Mouse (Mus musculus): Measurements from ENCODE around the gene Pvalb. TPM values are rescaled to one million over a fixed set of nuclear protein-coding genes. Genes with fewer than 3 reads are reported as not detected.
A peak's percentile ranks its signal among the peaks of the same experiment; 100 is the strongest.

The Pvalb gene
- polyA plus RNA-seq, 1 experiment from 2014 or later, result 4.6 TPM

- H3K4me2 ChIP-seq (ENCODE audit: low read depth, severe bottlenecking), result no peak overlapping the region
- no peaks in the 10 kb centered on the region for H3K36me3 ChIP-seq (ENCODE audit: control insufficient read depth, insufficient read depth, low read length)
- H3K27ac ChIP-seq (replicated peaks; ENCODE audit: low read depth, low read length), result no peak overlapping the region
- no peaks in the 10 kb centered on the region for H3K4me1 ChIP-seq (ENCODE audit: control insufficient read depth, insufficient read depth, low read length)
- H3K27me3 ChIP-seq (ENCODE audit: control insufficient read depth, insufficient read depth, low read length), result peaks cover 5% of the 10 kb centered on the region; the same call in 1 of the 2 replicates
- no peak overlapping the region for H3K4me3 ChIP-seq (ENCODE audit: low read depth, low read length)
- WGBS, result 84% methylated on average over 4 of the region's 4 CpGs
- H3K9me3 ChIP-seq (ENCODE audit: control insufficient read depth, low read length), result no peaks in the 10 kb centered on the region
- no peak overlapping the region for H3K9ac ChIP-seq (ENCODE audit: low read length)
- DNase-seq (ENCODE audit: low spot score), result no peak
- ATAC-seq (ENCODE audit: insufficient number of reproducible peaks, low FRiP score, low TSS enrichment, low read depth), result no peak
These were observed 20.6 kb downstream of the Pvalb start for GRCm38 (mm10) chr15:78185609-78186008.

- 3% methylated on average over 10 of the region's 10 CpGs for WGBS
- ATAC-seq (ENCODE audit: insufficient number of reproducible peaks, low FRiP score, low TSS enrichment, low read depth), result peak; percentile 62; the same call in 1 of the 2 replicates
- DNase-seq (ENCODE audit: low spot score), result peak; percentile 57
- H3K4me1 ChIP-seq (ENCODE audit: control insufficient read depth, insufficient read depth, low read length), result no peaks in the 10 kb centered on the region
- peaks cover 5% of the 10 kb centered on the region; the same call in 1 of the 2 replicates for H3K27me3 ChIP-seq (ENCODE audit: control insufficient read depth, insufficient read depth, low read length)
- H3K9me3 ChIP-seq (ENCODE audit: control insufficient read depth, low read length), result no peaks in the 10 kb centered on the region
- H3K4me3 ChIP-seq (ENCODE audit: low read depth, low read length), result no peak overlapping the region
- no peaks in the 10 kb centered on the region for H3K36me3 ChIP-seq (ENCODE audit: control insufficient read depth, insufficient read depth, low read length)
- H3K9ac ChIP-seq (ENCODE audit: low read length), result no peak overlapping the region
- H3K4me2 ChIP-seq (ENCODE audit: low read depth, severe bottlenecking), result no peak overlapping the region
- no peak overlapping the region for H3K27ac ChIP-seq (replicated peaks; ENCODE audit: low read depth, low read length)
These were observed 21.3 kb downstream of the Pvalb start for GRCm38 (mm10) chr15:78184855-78185254.

DNA sequence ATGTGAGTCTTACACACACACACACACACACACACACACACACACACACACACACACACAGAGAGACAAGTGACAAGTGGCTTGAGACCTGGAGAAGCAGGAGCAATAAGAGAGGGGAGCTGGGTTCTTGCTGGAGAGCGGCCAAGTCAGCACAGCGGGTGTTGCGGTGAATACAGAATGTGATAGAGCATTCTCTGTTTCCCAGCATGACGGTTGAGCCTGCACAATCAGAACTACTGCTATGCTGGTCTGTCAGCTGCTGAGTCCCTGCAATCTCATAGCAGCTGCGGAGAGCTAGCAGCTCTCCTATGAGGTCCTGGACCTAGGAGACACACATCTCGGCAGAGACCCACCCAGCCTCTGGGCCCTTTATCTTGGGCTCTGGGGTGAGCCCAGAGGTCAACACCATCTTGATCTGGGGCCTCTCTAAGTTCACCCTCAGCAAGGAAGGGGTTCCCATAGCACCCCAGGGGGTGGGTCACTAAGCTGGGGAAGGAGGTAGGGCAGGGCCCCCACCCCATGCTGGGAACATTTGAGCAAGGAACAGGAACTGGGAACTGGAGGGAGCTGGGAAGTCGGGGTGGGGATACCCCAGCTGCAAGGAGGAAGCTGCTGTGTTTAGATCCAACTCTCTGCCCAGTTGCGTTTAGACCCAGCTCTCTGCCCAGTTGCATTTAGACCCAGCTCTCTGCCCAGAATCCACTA is 24.3 kb downstream of the Pvalb start:
- Histone ChIP-seq H3K4me2 (ENCODE audit: low read depth, severe bottlenecking) (no peak overlapping the region), H3K9ac (ENCODE audit: low read length) (no peak overlapping the region), H3K4me3 (ENCODE audit: low read depth, low read length) (no peak overlapping the region), H3K27ac (replicated peaks; ENCODE audit: low read depth, low read length) (no peak overlapping the region), H3K9me3 (ENCODE audit: control insufficient read depth, low read length) (no peaks in the 10 kb centered on the region), H3K27me3 (ENCODE audit: control insufficient read depth, insufficient read depth, low read length) (peaks cover 5% of the 10 kb centered on the region; the same call in 1 of the 2 replicates), H3K4me1 (ENCODE audit: control insufficient read depth, insufficient read depth, low read length) (no peaks in the 10 kb centered on the region), H3K36me3 (ENCODE audit: control insufficient read depth, insufficient read depth, low read length) (no peaks in the 10 kb centered on the region)
- 57% methylated on average over 8 of the region's 8 CpGs for WGBS
- ATAC-seq (ENCODE audit: insufficient number of reproducible peaks, low FRiP score, low TSS enrichment, low read depth) (no peak), DNase-seq (ENCODE audit: low spot score) (no peak)

GRCm38 (mm10) chr15:78179775-78180174 is 26.4 kb downstream of the Pvalb start:
- Histone ChIP-seq H3K27ac (replicated peaks; ENCODE audit: low read depth, low read length) (no peak overlapping the region), H3K4me2 (ENCODE audit: low read depth, severe bottlenecking) (no peak overlapping the region), H3K27me3 (ENCODE audit: control insufficient read depth, insufficient read depth, low read length) (peaks cover 5% of the 10 kb centered on the region; the same call in 1 of the 2 replicates), H3K36me3 (ENCODE audit: control insufficient read depth, insufficient read depth, low read length) (no peaks in the 10 kb centered on the region), H3K9ac (ENCODE audit: low read length) (no peak overlapping the region), H3K4me3 (ENCODE audit: low read depth, low read length) (no peak overlapping the region), H3K4me1 (ENCODE audit: control insufficient read depth, insufficient read depth, low read length) (no peaks in the 10 kb centered on the region), H3K9me3 (ENCODE audit: control insufficient read depth, low read length) (no peaks in the 10 kb centered on the region)
- 72% methylated on average over 3 of the region's 3 CpGs for WGBS
- ATAC-seq (ENCODE audit: insufficient number of reproducible peaks, low FRiP score, low TSS enrichment, low read depth), result no peak
- no peak for DNase-seq (ENCODE audit: low spot score)

GRCm38 (mm10) chr15:78178397-78178796 is 27.8 kb downstream of the Pvalb start:
- ATAC-seq (ENCODE audit: insufficient number of reproducible peaks, low FRiP score, low TSS enrichment, low read depth) (no peak), DNase-seq (ENCODE audit: low spot score) (peak; percentile 88)
- H3K4me3 ChIP-seq (ENCODE audit: low read depth, low read length), result no peak overlapping the region
- H3K4me1 ChIP-seq (ENCODE audit: control insufficient read depth, insufficient read depth, low read length), result no peaks in the 10 kb centered on the region
- H3K9ac ChIP-seq (ENCODE audit: low read length), result no peak overlapping the region
- H3K4me2 ChIP-seq (ENCODE audit: low read depth, severe bottlenecking), result no peak overlapping the region
- no peaks in the 10 kb centered on the region for H3K9me3 ChIP-seq (ENCODE audit: control insufficient read depth, low read length)
- no peaks in the 10 kb centered on the region for H3K27me3 ChIP-seq (ENCODE audit: control insufficient read depth, insufficient read depth, low read length)
- H3K27ac ChIP-seq (replicated peaks; ENCODE audit: low read depth, low read length), result no peak overlapping the region
- H3K36me3 ChIP-seq (ENCODE audit: control insufficient read depth, insufficient read depth, low read length), result no peaks in the 10 kb centered on the region
- 8% methylated on average over 9 of the region's 9 CpGs for WGBS

DNA sequence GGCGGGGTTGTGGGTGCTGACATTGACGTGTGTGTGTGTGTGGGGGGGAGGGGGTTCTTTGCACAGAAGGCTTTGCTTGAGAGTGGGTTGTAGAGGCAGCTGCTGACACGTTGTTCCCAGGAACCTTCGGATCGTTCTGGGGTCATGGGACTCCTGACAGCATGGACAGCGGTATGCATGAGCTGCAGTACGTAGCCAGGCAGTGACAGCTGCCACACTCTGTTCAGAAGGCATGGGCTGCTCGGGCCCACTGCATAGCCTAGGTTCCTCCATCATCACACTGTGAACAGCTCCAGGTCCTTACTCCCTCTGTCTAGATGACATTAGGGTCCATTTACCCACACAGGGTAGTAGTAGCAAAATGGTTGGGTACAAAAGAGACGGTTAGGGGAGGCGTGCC is 28.9 kb downstream of the Pvalb start:
- no peak for ATAC-seq (ENCODE audit: insufficient number of reproducible peaks, low FRiP score, low TSS enrichment, low read depth)
- 68% methylated on average over 10 of the region's 10 CpGs for WGBS
- no peak overlapping the region for H3K9ac ChIP-seq (ENCODE audit: low read length)

GRCm38 (mm10) chr15:78174887-78175245 is 31.3 kb downstream of the Pvalb start:
- H3K9me3 ChIP-seq (ENCODE audit: control insufficient read depth, low read length), result no peaks in the 10 kb centered on the region
- WGBS, result 78% methylated on average over 6 of the region's 6 CpGs
- H3K4me2 ChIP-seq (ENCODE audit: low read depth, severe bottlenecking), result peak overlapping the region; percentile 39; the same call in 1 of the 2 replicates
- H3K4me3 ChIP-seq (ENCODE audit: low read depth, low read length), result 0 out of 2 replicates have a peak overlapping the region, but pooled peaks have one; percentile 30
- DNase-seq (ENCODE audit: low spot score) (peak; percentile 23), ATAC-seq (ENCODE audit: insufficient number of reproducible peaks, low FRiP score, low TSS enrichment, low read depth) (no peak)
- H3K36me3 ChIP-seq (ENCODE audit: control insufficient read depth, insufficient read depth, low read length), result no peaks in the 10 kb centered on the region; the same call in 1 of the 2 replicates
- H3K4me1 ChIP-seq (ENCODE audit: control insufficient read depth, insufficient read depth, low read length), result peaks cover 8% of the 10 kb centered on the region; the same call in 1 of the 2 replicates
- H3K27ac ChIP-seq (replicated peaks; ENCODE audit: low read depth, low read length), result no peak overlapping the region
- no peaks in the 10 kb centered on the region for H3K27me3 ChIP-seq (ENCODE audit: control insufficient read depth, insufficient read depth, low read length)
- no peak overlapping the region for H3K9ac ChIP-seq (ENCODE audit: low read length)

More for the DNA sequence above, 28.9 kb downstream of the Pvalb start:
- Histone ChIP-seq H3K27me3 (ENCODE audit: control insufficient read depth, insufficient read depth, low read length) (no peaks in the 10 kb centered on the region), H3K4me2 (ENCODE audit: low read depth, severe bottlenecking) (no peak overlapping the region), H3K36me3 (ENCODE audit: control insufficient read depth, insufficient read depth, low read length) (no peaks in the 10 kb centered on the region), H3K9me3 (ENCODE audit: control insufficient read depth, low read length) (no peaks in the 10 kb centered on the region), H3K27ac (replicated peaks; ENCODE audit: low read depth, low read length) (no peak overlapping the region), H3K4me3 (ENCODE audit: low read depth, low read length) (no peak overlapping the region), H3K4me1 (ENCODE audit: control insufficient read depth, insufficient read depth, low read length) (peaks cover 8% of the 10 kb centered on the region; the same call in 1 of the 2 replicates)
- DNase-seq (ENCODE audit: low spot score), result no peak

DNA sequence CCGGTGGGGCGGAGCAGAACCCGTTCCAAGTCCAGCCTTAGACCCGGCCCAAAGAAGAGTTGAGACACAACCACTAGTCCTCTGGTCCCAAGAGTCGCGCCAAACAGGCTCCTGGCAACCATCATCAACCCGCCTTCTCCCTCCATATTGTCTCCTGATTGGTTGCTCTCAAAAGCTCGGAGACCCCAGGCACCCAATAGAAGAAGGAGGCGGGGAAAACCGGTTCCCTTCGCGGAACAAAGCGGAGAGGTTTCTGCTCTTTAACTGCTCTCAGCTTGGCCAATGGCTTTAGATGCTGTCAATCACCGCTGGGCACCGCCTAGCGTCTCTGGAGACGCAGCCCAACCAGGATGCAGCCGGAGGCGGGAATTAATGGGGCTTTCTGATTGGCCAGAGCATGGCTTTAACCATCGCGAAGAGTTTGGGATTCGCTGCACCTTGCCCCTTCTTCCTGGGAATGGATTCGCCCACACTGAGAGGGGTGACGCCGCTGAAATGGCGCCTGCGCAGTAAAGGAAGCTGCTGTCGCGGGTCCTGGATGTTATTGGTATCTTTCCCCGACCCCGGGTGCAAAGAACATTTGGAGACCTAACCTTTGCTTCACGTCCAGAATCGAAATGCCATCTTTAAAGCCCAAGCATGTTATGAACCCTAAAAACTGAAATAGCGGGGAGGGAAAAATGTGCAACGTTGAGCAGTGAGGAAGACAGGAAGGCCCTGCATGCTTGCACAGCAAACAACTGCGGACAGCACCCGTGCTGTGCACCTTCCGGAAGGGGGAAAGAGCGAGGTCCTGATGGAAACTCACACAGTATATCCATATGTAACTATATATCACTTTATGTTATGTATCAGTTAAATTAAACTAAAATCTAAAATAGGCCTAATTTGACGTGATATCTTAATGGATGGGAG is 32.0 kb downstream of the Pvalb start, which contains the start of gene Ift27:
TSS of gene Ift27 (minus strand) at position 136 of the 915 bp plus-strand sequence.
- H3K9me3 ChIP-seq (ENCODE audit: control insufficient read depth, low read length), result no peaks in the 10 kb centered on the region
- H3K36me3 ChIP-seq (ENCODE audit: control insufficient read depth, insufficient read depth, low read length), result no peaks in the 10 kb centered on the region; the same call in 1 of the 2 replicates
- peak; percentile 98 for DNase-seq (ENCODE audit: low spot score)
- peaks cover 8% of the 10 kb centered on the region; the same call in 1 of the 2 replicates for H3K4me1 ChIP-seq (ENCODE audit: control insufficient read depth, insufficient read depth, low read length)
- peak within 1 kb of the TSS; percentile 72 for H3K4me3 ChIP-seq (ENCODE audit: low read depth, low read length)
- H3K4me2 ChIP-seq (ENCODE audit: low read depth, severe bottlenecking), result peak within 1 kb of the TSS; percentile 79
- 2% methylated on average over 40 of the region's 40 CpGs for WGBS
- ATAC-seq (ENCODE audit: insufficient number of reproducible peaks, low FRiP score, low TSS enrichment, low read depth), result peak; percentile 94
- H3K27me3 ChIP-seq (ENCODE audit: control insufficient read depth, insufficient read depth, low read length), result no peaks in the 10 kb centered on the region
- H3K9ac ChIP-seq (ENCODE audit: low read length), result peak within 1 kb of the TSS; percentile 73
- no peak within 1 kb of the TSS for H3K27ac ChIP-seq (replicated peaks; ENCODE audit: low read depth, low read length)
